Mouse (Mus musculus) WW6 (cell line): ENCODE measurements around the gene Adam10.
A peak's percentile ranks its signal among the peaks of the same experiment; 100 is the strongest.

Experiments used
- DNase-seq: peaks from one replicate; pipeline ENCODE4 v3.0.0-alpha.2; 2013; ENCODE audit warnings: low read depth, low spot score

Adam10 gene

GRCm38 (mm10) chr9:70673656-70674055, 5.1 kb upstream of the Adam10 start:
- no peak for DNase-seq

GRCm38 (mm10) chr9:70675117-70675516, 3.7 kb upstream of the Adam10 start:
- DNase-seq = no peak

GRCm38 (mm10) chr9:70675961-70676360, 2.8 kb upstream of the Adam10 start:
- no peak for DNase-seq

- peak; percentile 29 for DNase-seq
These were observed 615 bp downstream of the Adam10 start for GRCm38 (mm10) chr9:70679132-70680091.

- DNase-seq = no peak
These were observed 3.4 kb downstream of the Adam10 start for GRCm38 (mm10) chr9:70682202-70682601.

- DNase-seq = no peak
These were observed 9.6 kb downstream of the Adam10 start for GRCm38 (mm10) chr9:70688301-70688968.

GRCm38 (mm10) chr9:70689926-70690325, 11.1 kb downstream of the Adam10 start:
- DNase-seq = no peak

GRCm38 (mm10) chr9:70690579-70690978, 11.8 kb downstream of the Adam10 start:
- DNase-seq = no peak

GRCm38 (mm10) chr9:70691772-70692693, 13.2 kb downstream of the Adam10 start:
- no peak for DNase-seq

GRCm38 (mm10) chr9:70695723-70696122, 16.9 kb downstream of the Adam10 start:
- DNase-seq = no peak

GRCm38 (mm10) chr9:70698090-70698489, 19.3 kb downstream of the Adam10 start:
- no peak for DNase-seq

- DNase-seq = no peak
These were observed 24.9 kb downstream of the Adam10 start for GRCm38 (mm10) chr9:70703597-70704203.

GRCm38 (mm10) chr9:70706444-70706843, 27.6 kb downstream of the Adam10 start:
- no peak for DNase-seq

GRCm38 (mm10) chr9:70729544-70729943, 50.7 kb downstream of the Adam10 start:
- DNase-seq = no peak

GRCm38 (mm10) chr9:70731079-70731478, 52.3 kb downstream of the Adam10 start:
- no peak for DNase-seq

- no peak for DNase-seq
These were observed 54.4 kb downstream of the Adam10 start for GRCm38 (mm10) chr9:70733208-70733607.

GRCm38 (mm10) chr9:70739998-70740397, 61.2 kb downstream of the Adam10 start:
- DNase-seq = no peak

GRCm38 (mm10) chr9:70751504-70752222, 72.9 kb downstream of the Adam10 start:
- no peak for DNase-seq

GRCm38 (mm10) chr9:70760974-70761373, 82.2 kb downstream of the Adam10 start:
- DNase-seq = no peak

GRCm38 (mm10) chr9:70775517-70775916, 96.7 kb downstream of the Adam10 start:
- no peak for DNase-seq

GRCm38 (mm10) chr9:70782191-70782590, 103.4 kb downstream of the Adam10 start:
- no peak for DNase-seq
